Mouse (Mus musculus) testis, adult 2 months (tissue): ENCODE measurements at regions not wholly inside any gene's neighbourhood (a gene's known extent, or its start where the extent isn't known, plus 50 kb on each side); places are given as distances from the start of the nearest gene placed in this dataset.

ENCODE experiments used
- H3K27ac ChIP-seq: fragments of 200-500 bp; 2 replicates; pipeline ENCODE4 v1.5.1; 2012; ENCODE audit warnings: low read depth, low read length; ENCODE audit not compliant: control insufficient read depth, insufficient read depth
- H3K27me3 ChIP-seq: fragments of 200-500 bp; 2 replicates; pipeline ENCODE4 v1.6.1; 2012; ENCODE audit warnings: mild to moderate bottlenecking, low read length, moderate library complexity; ENCODE audit not compliant: control insufficient read depth, insufficient read depth
- H3K36me3 ChIP-seq: fragments of 200-500 bp; 2 replicates; pipeline ENCODE4 v1.6.1; 2012; ENCODE audit warnings: mild to moderate bottlenecking, low read length; ENCODE audit not compliant: control insufficient read depth, insufficient read depth
- H3K4me1 ChIP-seq: fragments of 200-500 bp; 2 replicates; pipeline ENCODE4 v1.6.1; 2012; ENCODE audit warnings: low read length; ENCODE audit not compliant: control insufficient read depth, insufficient read depth
- H3K4me3 ChIP-seq: fragments of 200-500 bp; 2 replicates; pipeline ENCODE4 v1.5.1; 2012; ENCODE audit warnings: low read depth, mild to moderate bottlenecking, low read length, moderate library complexity, mixed read lengths; ENCODE audit not compliant: control insufficient read depth
- CTCF ChIP-seq: fragments of 200-500 bp; IDR thresholded peaks from 2 replicates; pipeline ENCODE4 v1.5.1; 2012; ENCODE audit warnings: low read depth, mild to moderate bottlenecking, inconsistent platforms, low read length, moderate library complexity; ENCODE audit not compliant: control insufficient read depth, insufficient read depth, insufficient replicate concordance
- POLR2A ChIP-seq: fragments of 200-500 bp; IDR thresholded peaks from 2 replicates; pipeline ENCODE4 v1.6.1; 2012; ENCODE audit warnings: low read depth, mild to moderate bottlenecking, inconsistent platforms, low read length, moderate library complexity; ENCODE audit not compliant: control insufficient read depth

- Histone ChIP-seq H3K4me1 (no peaks in the 10 kb centered on the region), H3K36me3 (no peaks in the 10 kb centered on the region), H3K27ac (no peak overlapping the region), H3K27me3 (no peaks in the 10 kb centered on the region), H3K4me3 (no peak overlapping the region)
- TF ChIP-seq POLR2A (no peak), CTCF (no peak)
Measured at GRCm38 (mm10) chr17:9879556-9880206, 210.2 kb upstream of the Pabpc6 start.

GRCm38 (mm10) chr17:9873695-9874094 lies 204.2 kb upstream of the Pabpc6 start:
- H3K27ac ChIP-seq = no peak overlapping the region
- no peak overlapping the region for H3K4me3 ChIP-seq
- H3K36me3 ChIP-seq = no peaks in the 10 kb centered on the region
- no peaks in the 10 kb centered on the region for H3K4me1 ChIP-seq
- TF ChIP-seq CTCF (no peak), POLR2A (no peak)
- no peaks in the 10 kb centered on the region for H3K27me3 ChIP-seq

- H3K36me3 ChIP-seq = no peaks in the 10 kb centered on the region
- H3K4me1 ChIP-seq = no peaks in the 10 kb centered on the region
- H3K27me3 ChIP-seq = no peaks in the 10 kb centered on the region
- no peak overlapping the region for H3K4me3 ChIP-seq
- TF ChIP-seq CTCF = no peak
- no peak for TF ChIP-seq POLR2A
- H3K27ac ChIP-seq = no peak overlapping the region
Measured at GRCm38 (mm10) chr17:9870237-9870636, 200.7 kb upstream of the Pabpc6 start.

- H3K27me3 ChIP-seq = no peaks in the 10 kb centered on the region
- no peaks in the 10 kb centered on the region for H3K4me1 ChIP-seq
- H3K36me3 ChIP-seq = no peaks in the 10 kb centered on the region
- TF ChIP-seq CTCF (no peak), POLR2A (no peak)
- no peak overlapping the region for H3K4me3 ChIP-seq
- H3K27ac ChIP-seq = no peak overlapping the region
Measured at GRCm38 (mm10) chr17:9868747-9869281, 199.3 kb upstream of the Pabpc6 start.

- TF ChIP-seq POLR2A (no peak), CTCF (no peak)
- no peaks in the 10 kb centered on the region for H3K27me3 ChIP-seq
- no peak overlapping the region for H3K4me3 ChIP-seq
- H3K4me1 ChIP-seq = no peaks in the 10 kb centered on the region
- H3K36me3 ChIP-seq = no peaks in the 10 kb centered on the region
- no peak overlapping the region for H3K27ac ChIP-seq
Measured at GRCm38 (mm10) chr17:9864254-9864653, 194.7 kb upstream of the Pabpc6 start.

- no peak overlapping the region for H3K4me3 ChIP-seq
- no peak overlapping the region for H3K27ac ChIP-seq
- H3K27me3 ChIP-seq = no peaks in the 10 kb centered on the region
- H3K36me3 ChIP-seq = no peaks in the 10 kb centered on the region
- TF ChIP-seq CTCF (no peak), POLR2A (no peak)
- no peaks in the 10 kb centered on the region for H3K4me1 ChIP-seq
Measured at GRCm38 (mm10) chr17:9861923-9862854, 192.7 kb upstream of the Pabpc6 start.

GRCm38 (mm10) chr17:9861346-9861745 lies 191.8 kb upstream of the Pabpc6 start:
- no peaks in the 10 kb centered on the region for H3K4me1 ChIP-seq
- H3K4me3 ChIP-seq = no peak overlapping the region
- no peak for TF ChIP-seq POLR2A
- no peak for TF ChIP-seq CTCF
- H3K27me3 ChIP-seq = no peaks in the 10 kb centered on the region
- H3K27ac ChIP-seq = no peak overlapping the region
- no peaks in the 10 kb centered on the region for H3K36me3 ChIP-seq
